Mouse (Mus musculus) left cerebral cortex, adult 2 months (tissue): ENCODE measurements around the gene Fignl1. TPM values are rescaled to one million over a fixed set of nuclear protein-coding genes. Genes with fewer than 3 reads are reported as not detected.

Experiments
- DNase-seq, 2 experiments: peaks; one replicate each; pipeline ENCODE4 v3.0.0; 2021 to 2022; ENCODE audit warnings: low spot score in 2 of 2, mixed read lengths in 1 of 2; ENCODE audit errors: extremely low spot score in 1 of 2
- H3K27ac ChIP-seq: fragments of 200-600 bp; 2 replicates; pipeline ENCODE4 v1.8.1; 2022
- H3K4me3 ChIP-seq: fragments of 200-600 bp; 2 replicates; pipeline ENCODE4 v1.8.1; 2022
- CTCF ChIP-seq: fragments of 200-600 bp; IDR thresholded peaks from 2 replicates; pipeline ENCODE4 v1.8.1; 2022; ENCODE audit warnings: antibody characterized with exemption, mild to moderate bottlenecking, moderate library complexity
- intact Hi-C: fragments of 180-260 bp; cut with DNase I; formaldehyde crosslinking; loops from one replicate; pipeline ENCODE4 v1.15.1; 2025
- long read RNA-seq, 2 experiments: library from polyadenylated mRNA; stranded (forward); transcript quantifications; one replicate each; pipeline ENCODE4 v2.0.0; 2021; ENCODE audit warnings: borderline mapping rate in 2 of 2
- total RNA-seq, 2 experiments: library from RNA; stranded (reverse); gene quantifications; 2 replicates each; pipeline ENCODE4 v1.2.3; 2021

Fignl1 gene
- 1 to 10 TPM in 1 of 2 experiments, under 1 TPM in 1; 0.77 to 1.0 TPM for total RNA-seq
- long read RNA-seq, experiment 1, result 0 reads
- long read RNA-seq, experiment 2, partial matches to known transcripts, result 0 of 1 reads
- long read RNA-seq, experiment 2, other reads (novel, unspliced or antisense), result 0 of 1 reads

GRCm38 (mm10) chr11:11808820-11809403 lies at the start of gene Fignl1:
Gene Fignl1 (minus strand): TSS chr11:11808962.
- intact Hi-C loops, result no loop called here
- DNase-seq, result peak; percentile 95 to 98
- peak; percentile 40 for TF ChIP-seq CTCF
- H3K27ac ChIP-seq, result peak within 1 kb of the TSS; percentile 70
- peak within 1 kb of the TSS; percentile 59 for H3K4me3 ChIP-seq

- DNase-seq, result no peak
- Histone ChIP-seq H3K27ac (no peak overlapping the region), H3K4me3 (no peak overlapping the region)
- no peak for TF ChIP-seq CTCF
- intact Hi-C loops, result no loop called here
These were observed 48.2 kb upstream of the Fignl1 start for GRCm38 (mm10) chr11:11856959-11857358.

- DNase-seq, result no peak
- intact Hi-C loops, result no loop called here
- no peak for TF ChIP-seq CTCF
- Histone ChIP-seq H3K4me3 (no peak overlapping the region), H3K27ac (no peak overlapping the region)
These were observed 46.9 kb upstream of the Fignl1 start for GRCm38 (mm10) chr11:11855685-11856131.

GRCm38 (mm10) chr11:11855061-11855672 lies 46.4 kb upstream of the Fignl1 start:
- DNase-seq, result no peak
- Histone ChIP-seq H3K4me3 (no peak overlapping the region), H3K27ac (no peak overlapping the region)
- intact Hi-C loops, result no loop called here
- no peak for TF ChIP-seq CTCF

GRCm38 (mm10) chr11:11853731-11854461 lies 45.1 kb upstream of the Fignl1 start:
- no peak for TF ChIP-seq CTCF
- Histone ChIP-seq H3K27ac (no peak overlapping the region), H3K4me3 (no peak overlapping the region)
- DNase-seq, result no peak
- intact Hi-C loops, result no loop called here

- Histone ChIP-seq H3K27ac (no peak overlapping the region), H3K4me3 (no peak overlapping the region)
- intact Hi-C loops, result no loop called here
- no peak for TF ChIP-seq CTCF
- DNase-seq, result no peak
These were observed 43.3 kb upstream of the Fignl1 start for GRCm38 (mm10) chr11:11851957-11852505.

GRCm38 (mm10) chr11:11850476-11851267 lies 41.9 kb upstream of the Fignl1 start:
- Histone ChIP-seq H3K27ac (no peak overlapping the region), H3K4me3 (no peak overlapping the region)
- intact Hi-C loops, result no loop called here
- no peak for DNase-seq
- TF ChIP-seq CTCF, result no peak

GRCm38 (mm10) chr11:11849513-11850311 lies 41.0 kb upstream of the Fignl1 start:
- intact Hi-C loops, result no loop called here
- TF ChIP-seq CTCF, result no peak
- Histone ChIP-seq H3K27ac (no peak overlapping the region), H3K4me3 (no peak overlapping the region)
- DNase-seq, result no peak

- Histone ChIP-seq H3K4me3 (no peak overlapping the region), H3K27ac (no peak overlapping the region)
- no peak for TF ChIP-seq CTCF
- intact Hi-C loops, result no loop called here
- DNase-seq, result no peak
These were observed 39.7 kb upstream of the Fignl1 start for GRCm38 (mm10) chr11:11848467-11848866.

GRCm38 (mm10) chr11:11845044-11845443 lies 36.3 kb upstream of the Fignl1 start:
- H3K27ac ChIP-seq, result no peak overlapping the region
- no peak for DNase-seq
- no peak for TF ChIP-seq CTCF
- intact Hi-C loops, result no loop called here
- H3K4me3 ChIP-seq, result no peak overlapping the region
